Mouse (Mus musculus) right cerebral cortex, adult 2 months (tissue): ENCODE data around the gene Gm42420.
A peak's percentile ranks its signal among the peaks of the same experiment; 100 is the strongest.

Experiments used
- DNase-seq, 2 experiments: peaks; one replicate each; pipeline ENCODE4 v3.0.0; 2021 to 2022; ENCODE audit warnings: low spot score in 2 of 2

Gene Gm42420

GRCm38 (mm10) chr6:39573791-39574554 is 11.6 kb upstream of the Gm42420 start, which contains the start of gene Adck2:
Adck2 (plus strand) TSS chr6:39573873.
- peak; percentile 72 to 81 for DNase-seq

GRCm38 (mm10) chr6:39574555-39574869 is 11.0 kb upstream of the Gm42420 start:
- DNase-seq, result no peak

GRCm38 (mm10) chr6:39574951-39575350 is 10.6 kb upstream of the Gm42420 start:
- no peak for DNase-seq

GRCm38 (mm10) chr6:39579552-39579951 is 6.0 kb upstream of the Gm42420 start:
- DNase-seq, result peak; percentile 44 to 52

- DNase-seq, result no peak
Observed at GRCm38 (mm10) chr6:39580558-39580957, 5.0 kb upstream of the Gm42420 start.

- DNase-seq, result no peak
Observed at GRCm38 (mm10) chr6:39581087-39581784, 4.3 kb upstream of the Gm42420 start.

- DNase-seq, result no peak
Observed at GRCm38 (mm10) chr6:39591481-39591880, 5.9 kb downstream of the Gm42420 start.

GRCm38 (mm10) chr6:39592401-39593214 is 7.1 kb downstream of the Gm42420 start, which contains the start of gene Ndufb2:
Ndufb2 (plus strand) TSS chr6:39592574.
- DNase-seq, result peak; percentile 95 to 96

- DNase-seq, result no peak
Observed at GRCm38 (mm10) chr6:39600851-39601250, 15.3 kb downstream of the Gm42420 start.

- DNase-seq, result no peak
Observed at GRCm38 (mm10) chr6:39601828-39602227, 16.3 kb downstream of the Gm42420 start.

- DNase-seq, result peak; percentile 18 to 39
Observed at GRCm38 (mm10) chr6:39604565-39604964, 19.0 kb downstream of the Gm42420 start.

GRCm38 (mm10) chr6:39606056-39606455 is 20.5 kb downstream of the Gm42420 start:
- DNase-seq, result no peak

- no peak for DNase-seq
Observed at GRCm38 (mm10) chr6:39606862-39607261, 21.3 kb downstream of the Gm42420 start.

GRCm38 (mm10) chr6:39607365-39607764 is 21.8 kb downstream of the Gm42420 start:
- DNase-seq, result no peak

GRCm38 (mm10) chr6:39610207-39610606 is 24.7 kb downstream of the Gm42420 start:
- no peak for DNase-seq

- no peak for DNase-seq
Observed at GRCm38 (mm10) chr6:39611296-39611695, 25.7 kb downstream of the Gm42420 start.
